Comparison of ENCODE assay signal across 27 mouse cellular contexts in genomic region chr11:31857479-31857878, GRCm38 (mm10). TPM values are rescaled to one million over a fixed set of nuclear protein-coding genes. Genes with fewer than 3 reads are reported as not detected.
DNase-seq lines count a peak whose midpoint lies in the region; ATAC-seq lines count a peak whose summit lies in the region.
"Had no signal": no experiment of that assay in that cellular context is flagged by ENCODE, and none has a peak within 500 bp of the region (broad histone marks: within the 10 kb centered on the region; RNA-seq: fewer than 3 reads in every experiment).

No protein-coding gene starts in this region.

- no peaks in the 10 kb centered on the region for H3K27me3 ChIP-seq in neural tube, embryonic 15.5 days (replicated peaks)
- H3K27me3 ChIP-seq: CH12.LX; embryonic facial prominence, embryonic 13.5 days; embryonic facial prominence, embryonic 15.5 days; forebrain, embryonic 13.5 days; forebrain, embryonic 15.5 days; Patski had no signal

- peak; percentile 42; the same call in 1 of the 2 replicates for ATAC-seq in common myeloid progenitor, adult 5-6 weeks (replicated peaks; ENCODE audit: low read depth, poor library complexity, severe bottlenecking)
- ATAC-seq in hematopoietic stem cell, adult 5-6 weeks (replicated peaks in 1 of 2; ENCODE audit: insufficient read depth in 1 of 2, low FRiP score in 2 of 2, low TSS enrichment in 1 of 2, low read depth in 1 of 2, poor library complexity in 2 of 2, severe bottlenecking in 2 of 2), result peak; percentile 76 to 79; a peak in 3 of 4 replicates
- peak; percentile 47 for ATAC-seq in megakaryocyte progenitor cell, adult 5-6 weeks (replicated peaks; ENCODE audit: poor library complexity)
- ATAC-seq in neural tube, embryonic 15.5 days (ENCODE audit: low FRiP score), result no peak
- ATAC-seq: activated CD4-positive, CD25-positive, alpha-beta regulatory T cell, adult 4 months; CD4-positive, CD25-positive, alpha-beta regulatory T cell, adult 4 months; forebrain, embryonic 13.5 days; forebrain, embryonic 15.5 days; forebrain, postnatal 0 days; Patski had no signal

- no peaks in the 10 kb centered on the region for H3K36me3 ChIP-seq in neural tube, embryonic 15.5 days
- H3K36me3 ChIP-seq: embryonic facial prominence, embryonic 13.5 days; embryonic facial prominence, embryonic 15.5 days; forebrain, embryonic 15.5 days; G1E had no signal

- no peaks in the 10 kb centered on the region for H3K9me3 ChIP-seq in neural tube, embryonic 15.5 days (replicated peaks)
- H3K9me3 ChIP-seq: embryonic facial prominence, embryonic 13.5 days; embryonic facial prominence, embryonic 15.5 days; forebrain, embryonic 13.5 days; forebrain, embryonic 15.5 days; G1E had no signal

- no peak overlapping the region for H3K4me3 ChIP-seq in neural tube, embryonic 15.5 days (replicated peaks)
- H3K4me3 ChIP-seq: embryonic facial prominence, embryonic 13.5 days; embryonic facial prominence, embryonic 15.5 days; erythroblast, embryonic 14.5 days; forebrain, embryonic 13.5 days; forebrain, embryonic 15.5 days had no signal

- no peak overlapping the region for H3K9ac ChIP-seq in neural tube, embryonic 15.5 days (replicated peaks)
- H3K9ac ChIP-seq: embryonic facial prominence, embryonic 13.5 days; embryonic facial prominence, embryonic 15.5 days; forebrain, embryonic 13.5 days; forebrain, embryonic 15.5 days; forebrain, postnatal 0 days had no signal

- DNase-seq in kidney, adult 9 months, result no peak
- no peak for DNase-seq in thymus, adult 18-20 months
- DNase-seq: adrenal gland, adult 8-10 months; adrenal gland, postnatal 14 days; adrenal gland, postnatal 36 days; B cell, adult 2 months; cerebellum, adult 11-12 months; cerebellum, adult 2 months; cerebellum, adult 9-10 months; cerebellum, postnatal 10 days; cerebellum, postnatal 25 days; embryo, embryonic 11 days; forebrain, postnatal 0 days had no signal

- H3K4me1 ChIP-seq in neural tube, embryonic 15.5 days, result no peaks in the 10 kb centered on the region
- H3K4me1 ChIP-seq: embryonic facial prominence, embryonic 13.5 days; forebrain, embryonic 13.5 days had no signal

- H3K27ac ChIP-seq in neural tube, embryonic 15.5 days (replicated peaks), result no peak overlapping the region
- H3K27ac ChIP-seq: embryonic facial prominence, embryonic 13.5 days; embryonic facial prominence, embryonic 15.5 days; forebrain, embryonic 13.5 days; forebrain, embryonic 15.5 days had no signal

- 93% methylated on average over 4 of the region's 4 CpGs for WGBS in neural tube, embryonic 15.5 days

- no peak overlapping the region for H3K4me2 ChIP-seq in neural tube, embryonic 15.5 days
- H3K4me2 ChIP-seq: embryonic facial prominence, embryonic 13.5 days; embryonic facial prominence, embryonic 15.5 days; forebrain, embryonic 13.5 days; forebrain, embryonic 15.5 days had no signal

RNA-seq across cellular contexts. Expression of gene Cpeb4, which starts 14.5 kb away (rescaled TPM):
- total RNA-seq in common myeloid progenitor, adult 5-6 weeks (2017), result 8.2 TPM in 2 replicates
- total RNA-seq in hematopoietic stem cell, adult 5-6 weeks (2017), result 11.0 and 17.5 TPM in 2 replicates
- total RNA-seq in megakaryocyte progenitor cell, adult 5-6 weeks (2015), result 9.4 and 15.3 TPM in 2 replicates
- 7.7 and 8.3 TPM in 2 replicates for total RNA-seq in megakaryocyte progenitor cell, adult 5-6 weeks (2017)
- polyA plus RNA-seq in neural tube, embryonic 15.5 days (2015; fragmentation: Nextera tagmentation; extraction: Ambion mirVana), result 13.6 and 17.0 TPM in 2 replicates
